Mouse (Mus musculus): ENCODE data around the gene Lhx6. TPM values are rescaled to one million over a fixed set of nuclear protein-coding genes. Genes with fewer than 3 reads are reported as not detected.

The Lhx6 gene
- total RNA-seq, 4 experiments from 2014 or later: 15.4 to 20.3 (median 19.0) TPM

GRCm38 (mm10) chr2:36035413-36036081 is 69.7 kb downstream of the Lhx6 start:
- DNase-seq (ENCODE audit: low spot score in 2 of 2): no peak

GRCm38 (mm10) chr2:36034898-36035297 is 70.3 kb downstream of the Lhx6 start:
- no peak for DNase-seq (ENCODE audit: low spot score in 2 of 2)

DNA sequence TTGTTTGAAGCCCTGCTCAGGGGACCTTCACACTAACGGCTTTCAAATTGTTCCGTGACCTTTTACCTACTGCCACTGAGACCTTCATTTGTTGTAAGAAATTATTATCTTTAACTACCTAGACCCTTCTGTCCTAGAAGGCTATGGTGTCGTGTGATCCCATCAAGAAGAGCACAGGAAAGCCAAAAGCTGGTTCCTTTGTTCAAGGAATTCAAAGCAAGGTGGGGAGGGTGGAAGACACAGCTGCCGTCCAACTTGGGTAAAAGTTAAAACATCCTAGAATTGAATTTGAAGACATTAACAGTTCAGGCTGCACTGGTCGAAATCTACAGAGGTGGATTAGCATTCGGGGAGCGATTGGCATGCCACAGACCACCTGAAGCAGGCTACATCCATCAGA is 71.2 kb downstream of the Lhx6 start:
- DNase-seq (ENCODE audit: low spot score in 2 of 2): no peak

- DNase-seq (ENCODE audit: low spot score in 2 of 2): no peak
Measured at GRCm38 (mm10) chr2:36032884-36033283, 72.3 kb downstream of the Lhx6 start.

Other genes with a start within 250 kb of the Lhx6 start
- gene Ttll11, start 125.5 kb downstream of the Lhx6 start, total RNA-seq (2022): 10 to 100 TPM; 37.3 to 54.3 (median 41.6) TPM
- gene Ndufa8, start 56.0 kb downstream of the Lhx6 start, total RNA-seq (2022): 100 to 1,000 TPM; 173 to 188 (median 186) TPM
- 1 to 10 TPM; 1.5 to 2.6 (median 2.1) TPM for gene Morn5, start 56.0 kb downstream of the Lhx6 start, total RNA-seq (2022)
- gene Mrrf, start 31.0 kb upstream of the Lhx6 start, total RNA-seq (2022): 10 to 100 TPM; 15.4 to 25.6 (median 18.5) TPM
- gene Rbm18, start 31.4 kb upstream of the Lhx6 start, total RNA-seq (2022): 10 to 100 TPM; 42.1 to 48.2 (median 42.9) TPM
- 10 to 100 TPM; 23.9 to 31.0 (median 27.8) TPM for gene Ptgs1, start 125.0 kb upstream of the Lhx6 start, total RNA-seq (2022)